Mouse (Mus musculus) kidney, adult 8-10 months (tissue): Measurements from ENCODE around the gene Celf5.

Source experiments
- DNase-seq, 2 experiments: peaks; one replicate each; pipeline ENCODE4 v3.0.0; 2022

Gene Celf5

GRCm38 (mm10) chr10:81497401-81498270 lies 15.1 kb upstream of the Celf5 start:
- no peak for DNase-seq

DNA sequence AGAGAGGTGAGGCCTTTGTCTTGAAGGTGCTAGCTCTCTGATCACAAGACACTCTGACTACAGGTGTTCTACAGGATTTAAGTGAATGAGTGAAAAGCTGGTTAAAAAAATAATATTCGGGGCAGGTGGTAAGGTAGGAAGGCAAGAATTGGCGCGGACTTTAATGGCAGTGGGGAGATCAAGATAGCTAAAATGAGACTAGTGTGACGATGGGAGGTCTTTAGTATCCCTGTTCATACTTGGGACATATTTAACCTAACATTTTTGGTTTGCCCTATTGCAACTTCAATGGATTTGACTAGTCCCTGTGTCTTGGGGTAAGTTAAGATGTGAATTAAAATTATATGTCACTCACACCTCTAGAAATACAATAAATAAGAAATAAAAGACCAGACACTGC lies 14.5 kb upstream of the Celf5 start:
- DNase-seq, result no peak

GRCm38 (mm10) chr10:81496264-81496901 lies 13.9 kb upstream of the Celf5 start, which contains the start of gene Ncln:
TSS of gene Ncln (minus strand) at chr10:81496392.
- peak; percentile 98 to 99 for DNase-seq

DNA sequence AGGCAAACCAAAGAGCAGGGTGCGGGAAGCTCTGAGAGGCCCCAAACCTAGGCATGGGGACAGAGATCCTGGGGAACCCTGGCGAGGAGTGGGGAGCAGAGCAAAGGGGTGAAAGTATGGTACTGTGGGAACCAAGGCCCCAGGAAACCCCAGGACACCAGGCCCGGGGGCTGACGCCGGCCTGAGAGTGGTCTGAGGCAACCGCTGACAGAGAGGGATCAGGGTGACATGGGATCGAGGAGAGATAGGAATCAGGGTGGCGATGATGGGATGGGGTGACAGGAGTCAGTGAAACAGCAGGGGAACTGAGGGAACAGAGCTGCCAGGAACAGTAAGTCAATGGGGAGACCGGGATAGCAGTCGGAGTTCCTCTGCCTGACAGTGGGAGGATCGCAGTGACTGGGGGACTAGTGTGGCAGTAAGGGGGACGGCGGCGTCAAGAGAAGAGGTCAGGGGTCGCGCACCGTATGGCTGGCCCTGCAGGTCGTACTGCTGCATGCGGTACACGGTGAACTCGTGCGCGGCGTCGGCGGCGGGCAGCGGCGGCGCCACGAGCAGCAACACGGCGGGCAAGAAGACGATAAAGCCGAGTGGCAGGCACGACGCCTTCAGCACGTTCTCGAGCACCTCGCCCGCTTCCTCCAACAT lies 13.2 kb upstream of the Celf5 start:
- DNase-seq, result peak in 1 of 2 experiments; percentile 49

GRCm38 (mm10) chr10:81495151-81495550 lies 12.6 kb upstream of the Celf5 start:
- no peak for DNase-seq

- no peak for DNase-seq
These were observed 11.9 kb upstream of the Celf5 start for GRCm38 (mm10) chr10:81494260-81495041.

DNA sequence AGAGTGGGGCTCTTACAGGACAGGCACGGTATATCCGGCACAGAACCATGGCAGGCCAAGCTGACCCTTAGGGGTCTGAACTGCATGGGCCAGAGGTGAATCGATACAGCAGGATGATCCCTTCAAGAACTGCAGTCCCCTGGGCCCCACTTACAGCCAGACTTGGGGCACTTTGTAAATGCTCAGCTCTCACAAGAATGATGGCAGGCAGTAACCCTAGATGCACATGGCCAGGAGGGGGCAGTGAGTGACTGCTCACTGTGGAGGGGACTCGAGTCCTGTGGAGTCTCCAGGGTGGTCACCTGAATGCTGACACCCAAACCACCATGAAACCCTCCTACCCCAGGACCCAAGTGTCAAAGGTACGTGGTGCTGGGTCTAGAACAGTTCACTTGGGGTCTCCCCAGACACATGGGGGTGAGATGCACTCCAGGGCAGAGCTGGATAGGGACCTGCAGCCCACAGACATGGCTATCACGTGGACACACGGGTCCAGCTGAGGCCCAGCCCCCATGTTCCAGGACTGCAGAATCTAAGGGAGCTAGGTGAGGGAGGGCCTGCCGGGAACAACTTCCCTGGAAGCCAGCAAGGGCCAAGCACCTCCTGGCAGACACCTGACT lies 11.2 kb upstream of the Celf5 start:
- no peak for DNase-seq

DNA sequence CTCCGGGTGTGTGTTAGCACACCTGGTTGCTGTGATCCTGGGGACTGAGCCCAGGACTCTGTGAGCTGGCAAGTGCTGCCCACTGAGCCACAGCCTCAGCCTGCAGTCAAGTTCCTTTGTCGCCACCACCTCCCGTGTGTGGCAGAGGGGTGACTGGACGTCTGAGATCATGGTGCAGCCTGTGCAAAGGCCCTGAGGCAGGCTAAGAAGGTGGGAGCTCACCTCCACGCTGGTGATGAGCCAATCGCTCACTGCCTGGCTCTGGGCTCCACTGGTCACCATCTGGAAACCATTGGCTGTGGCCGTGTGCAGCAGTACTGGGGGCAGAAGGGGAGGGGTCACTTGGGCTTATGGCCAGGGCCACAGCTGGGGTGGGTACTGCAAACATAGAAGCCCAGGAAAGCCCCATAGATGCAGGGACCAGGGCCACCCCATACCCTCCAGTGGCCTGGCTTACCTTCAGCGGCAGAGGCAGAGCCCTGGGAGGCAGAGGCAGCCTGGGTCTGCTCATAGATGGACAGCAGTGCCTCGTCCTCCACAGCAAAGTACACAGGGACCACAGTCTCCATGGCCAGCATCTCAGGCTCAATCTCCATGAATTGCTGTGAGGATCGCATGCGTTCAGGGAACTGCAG lies 10.2 kb upstream of the Celf5 start:
- DNase-seq, result no peak

GRCm38 (mm10) chr10:81491018-81491417 lies 8.5 kb upstream of the Celf5 start:
- no peak for DNase-seq

- DNase-seq, result no peak
These were observed 7.4 kb upstream of the Celf5 start for GRCm38 (mm10) chr10:81489941-81490340.

- no peak for DNase-seq
These were observed 5.6 kb upstream of the Celf5 start for GRCm38 (mm10) chr10:81488081-81488480.

- no peak for DNase-seq
These were observed 4.0 kb upstream of the Celf5 start for GRCm38 (mm10) chr10:81486496-81486895.

DNA sequence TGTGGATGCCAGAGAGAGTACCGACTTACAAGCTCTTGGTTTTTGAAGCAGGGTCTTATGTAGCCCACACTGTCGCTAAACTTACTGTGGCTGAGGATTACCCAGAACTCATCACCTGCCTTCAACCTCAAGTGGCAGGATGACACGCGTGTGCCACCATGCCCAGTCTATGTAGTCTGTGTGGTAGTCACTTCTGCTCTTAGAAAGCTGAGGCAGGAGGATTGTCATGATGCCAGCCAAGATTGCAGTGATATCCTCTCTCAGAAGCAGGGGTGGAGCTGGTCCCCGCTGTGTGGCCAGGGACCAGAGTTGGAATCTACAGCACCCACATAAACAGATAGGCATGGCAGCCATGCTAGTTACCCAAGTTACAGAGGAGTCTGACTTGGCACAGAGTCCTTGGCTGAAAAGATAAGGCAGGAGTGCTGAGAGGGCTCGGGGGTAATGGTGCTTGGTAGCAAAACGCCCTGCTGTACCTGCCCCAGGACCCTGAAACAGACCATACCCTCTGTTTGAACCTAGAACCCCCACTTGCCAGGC lies 3.0 kb upstream of the Celf5 start:
- no peak for DNase-seq

GRCm38 (mm10) chr10:81485060-81485449 lies 2.5 kb upstream of the Celf5 start:
- no peak for DNase-seq

- DNase-seq, result no peak
These were observed 2.0 kb upstream of the Celf5 start for GRCm38 (mm10) chr10:81484441-81485059.

GRCm38 (mm10) chr10:81483983-81484382 lies 1.5 kb upstream of the Celf5 start:
- DNase-seq, result no peak

- DNase-seq, result no peak
These were observed 640 bp downstream of the Celf5 start for GRCm38 (mm10) chr10:81481605-81482532.

DNA sequence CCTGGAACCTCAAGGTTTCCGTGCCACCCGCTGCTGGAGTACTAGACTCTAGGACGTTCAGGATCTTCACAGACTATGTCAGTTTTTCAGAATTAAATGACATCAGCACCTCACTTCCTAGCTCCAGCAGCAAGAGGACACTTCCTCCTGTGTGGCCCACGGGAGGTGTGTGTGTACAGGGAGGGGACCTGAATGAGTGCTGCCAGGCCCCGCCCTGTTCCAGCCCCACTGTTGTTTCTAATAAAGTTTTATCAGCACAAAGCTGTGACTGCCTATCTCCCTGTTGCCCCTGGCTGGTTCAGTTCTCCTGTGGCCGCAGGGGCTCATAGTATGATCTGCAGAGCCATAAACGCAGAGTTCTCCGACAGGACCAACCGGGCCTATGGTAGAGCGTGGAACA lies 8.0 kb downstream of the Celf5 start:
- no peak for DNase-seq

DNA sequence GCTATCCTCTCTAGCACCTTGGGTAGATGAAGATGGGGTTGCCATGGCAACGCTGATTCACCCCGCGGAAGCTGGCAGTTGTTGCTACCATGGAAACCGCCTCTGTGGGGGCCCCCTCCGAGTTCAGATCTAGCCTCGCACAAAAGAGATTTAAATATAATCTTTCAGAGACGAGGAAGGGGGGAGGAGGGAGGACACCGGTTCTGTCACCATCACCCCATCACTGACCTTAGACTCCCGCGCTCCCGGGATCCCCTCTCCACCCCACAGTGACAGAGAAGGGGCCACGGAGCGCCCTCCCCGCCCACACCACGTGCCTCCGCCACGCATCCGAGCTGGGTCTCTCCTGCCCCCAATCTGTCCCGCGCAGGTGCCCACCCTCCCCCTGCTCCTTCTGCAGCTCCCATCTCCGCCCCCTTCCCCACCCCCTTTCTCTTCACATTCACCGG lies 9.5 kb downstream of the Celf5 start:
- DNase-seq, result no peak

GRCm38 (mm10) chr10:81472403-81473002 lies 10.0 kb downstream of the Celf5 start:
- no peak for DNase-seq
